Mouse (Mus musculus): Measurements from ENCODE around the gene Lypd6b. TPM values are rescaled to one million over a fixed set of nuclear protein-coding genes. Genes with fewer than 3 reads are reported as not detected.

The Lypd6b gene
- polyA plus RNA-seq, 1 experiment from 2014 or later, result 7.9 TPM

GRCm38 (mm10) chr2:49775735-49776134 lies 11.8 kb upstream of the Lypd6b start:
- H3K27ac ChIP-seq (replicated peaks; ENCODE audit: low read depth, low read length), result no peak overlapping the region
- no peaks in the 10 kb centered on the region for H3K36me3 ChIP-seq (ENCODE audit: control insufficient read depth, insufficient read depth, low read length)
- no peak overlapping the region for H3K4me2 ChIP-seq (ENCODE audit: low read depth, low read length)
- no peak overlapping the region for H3K4me3 ChIP-seq (ENCODE audit: low read depth, low read length)
- peaks cover 6% of the 10 kb centered on the region; the same call in 1 of the 2 replicates for H3K4me1 ChIP-seq (ENCODE audit: control insufficient read depth, insufficient read depth, low read length)
- H3K27me3 ChIP-seq (replicated peaks; ENCODE audit: control insufficient read depth, insufficient read depth, low read length), result no peaks in the 10 kb centered on the region
- no peak for ATAC-seq (ENCODE audit: low read depth)
- DNase-seq (ENCODE audit: low spot score), result no peak
- H3K9me3 ChIP-seq (ENCODE audit: control insufficient read depth, low read length), result no peaks in the 10 kb centered on the region
- no peak overlapping the region for H3K9ac ChIP-seq (ENCODE audit: low read depth, low read length)

GRCm38 (mm10) chr2:49776407-49776806 lies 11.1 kb upstream of the Lypd6b start:
- ATAC-seq (ENCODE audit: low read depth) (no peak), DNase-seq (ENCODE audit: low spot score) (no peak)
- no peaks in the 10 kb centered on the region for H3K9me3 ChIP-seq (ENCODE audit: control insufficient read depth, low read length)
- H3K4me2 ChIP-seq (ENCODE audit: low read depth, low read length), result no peak overlapping the region
- H3K36me3 ChIP-seq (ENCODE audit: control insufficient read depth, insufficient read depth, low read length), result no peaks in the 10 kb centered on the region
- H3K27ac ChIP-seq (replicated peaks; ENCODE audit: low read depth, low read length), result no peak overlapping the region
- no peaks in the 10 kb centered on the region for H3K27me3 ChIP-seq (replicated peaks; ENCODE audit: control insufficient read depth, insufficient read depth, low read length)
- H3K9ac ChIP-seq (ENCODE audit: low read depth, low read length), result no peak overlapping the region
- peaks cover 6% of the 10 kb centered on the region; the same call in 1 of the 2 replicates for H3K4me1 ChIP-seq (ENCODE audit: control insufficient read depth, insufficient read depth, low read length)
- WGBS, result 84% methylated on average over 4 of the region's 4 CpGs
- no peak overlapping the region for H3K4me3 ChIP-seq (ENCODE audit: low read depth, low read length)

- Histone ChIP-seq H3K4me1 (ENCODE audit: control insufficient read depth, insufficient read depth, low read length) (peaks cover 4% of the 10 kb centered on the region; the same call in 1 of the 2 replicates), H3K4me2 (ENCODE audit: low read depth, low read length) (peak overlapping the region; percentile 99), H3K9me3 (ENCODE audit: control insufficient read depth, low read length) (no peaks in the 10 kb centered on the region), H3K36me3 (ENCODE audit: control insufficient read depth, insufficient read depth, low read length) (no peaks in the 10 kb centered on the region), H3K4me3 (ENCODE audit: low read depth, low read length) (peak overlapping the region; percentile 69), H3K27ac (replicated peaks; ENCODE audit: low read depth, low read length) (no peak overlapping the region), H3K27me3 (replicated peaks; ENCODE audit: control insufficient read depth, insufficient read depth, low read length) (peaks cover 19% of the 10 kb centered on the region), H3K9ac (ENCODE audit: low read depth, low read length) (peak overlapping the region; percentile 75)
- ATAC-seq (ENCODE audit: low read depth) (no peak; the same call in 1 of the 2 replicates), DNase-seq (ENCODE audit: low spot score) (no peak)
- 2% methylated on average over 12 of the region's 14 CpGs for WGBS
These were observed 547 bp downstream of the Lypd6b start for GRCm38 (mm10) chr2:49788051-49788418.

- no peaks in the 10 kb centered on the region for H3K9me3 ChIP-seq (ENCODE audit: control insufficient read depth, low read length)
- H3K9ac ChIP-seq (ENCODE audit: low read depth, low read length), result no peak overlapping the region
- no peak for DNase-seq (ENCODE audit: low spot score)
- H3K4me2 ChIP-seq (ENCODE audit: low read depth, low read length), result peak overlapping the region; percentile 99
- 23% methylated on average over 2 of the region's 3 CpGs for WGBS
- no peaks in the 10 kb centered on the region for H3K36me3 ChIP-seq (ENCODE audit: control insufficient read depth, insufficient read depth, low read length)
- H3K4me1 ChIP-seq (ENCODE audit: control insufficient read depth, insufficient read depth, low read length), result peaks cover 6% of the 10 kb centered on the region; the same call in 1 of the 2 replicates
- peaks cover 19% of the 10 kb centered on the region for H3K27me3 ChIP-seq (replicated peaks; ENCODE audit: control insufficient read depth, insufficient read depth, low read length)
- ATAC-seq (ENCODE audit: low read depth), result no peak
- H3K27ac ChIP-seq (replicated peaks; ENCODE audit: low read depth, low read length), result no peak overlapping the region
- H3K4me3 ChIP-seq (ENCODE audit: low read depth, low read length), result no peak overlapping the region
These were observed 1.2 kb downstream of the Lypd6b start for GRCm38 (mm10) chr2:49788643-49789042.

- no peak overlapping the region for H3K4me3 ChIP-seq (ENCODE audit: low read depth, low read length)
- no peaks in the 10 kb centered on the region for H3K9me3 ChIP-seq (ENCODE audit: control insufficient read depth, low read length)
- ATAC-seq (ENCODE audit: low read depth) (no peak), DNase-seq (ENCODE audit: low spot score) (no peak)
- no peak overlapping the region for H3K9ac ChIP-seq (ENCODE audit: low read depth, low read length)
- WGBS, result 73% methylated on average over 6 of the region's 6 CpGs
- no peak overlapping the region for H3K4me2 ChIP-seq (ENCODE audit: low read depth, low read length)
- no peak overlapping the region for H3K27ac ChIP-seq (replicated peaks; ENCODE audit: low read depth, low read length)
- peaks cover 19% of the 10 kb centered on the region for H3K27me3 ChIP-seq (replicated peaks; ENCODE audit: control insufficient read depth, insufficient read depth, low read length)
- H3K4me1 ChIP-seq (ENCODE audit: control insufficient read depth, insufficient read depth, low read length), result peaks cover 6% of the 10 kb centered on the region; the same call in 1 of the 2 replicates
- no peaks in the 10 kb centered on the region for H3K36me3 ChIP-seq (ENCODE audit: control insufficient read depth, insufficient read depth, low read length)
These were observed 1.6 kb downstream of the Lypd6b start for GRCm38 (mm10) chr2:49789078-49789477.

GRCm38 (mm10) chr2:49789504-49789903 lies 2.0 kb downstream of the Lypd6b start:
- H3K9me3 ChIP-seq (ENCODE audit: control insufficient read depth, low read length), result no peaks in the 10 kb centered on the region
- H3K4me3 ChIP-seq (ENCODE audit: low read depth, low read length), result no peak overlapping the region
- H3K9ac ChIP-seq (ENCODE audit: low read depth, low read length), result no peak overlapping the region
- H3K27me3 ChIP-seq (replicated peaks; ENCODE audit: control insufficient read depth, insufficient read depth, low read length), result peaks cover 19% of the 10 kb centered on the region
- H3K27ac ChIP-seq (replicated peaks; ENCODE audit: low read depth, low read length), result no peak overlapping the region
- DNase-seq (ENCODE audit: low spot score), result no peak
- H3K4me2 ChIP-seq (ENCODE audit: low read depth, low read length), result no peak overlapping the region
- no peak for ATAC-seq (ENCODE audit: low read depth)
- WGBS, result 82% methylated on average over 5 of the region's 5 CpGs
- H3K4me1 ChIP-seq (ENCODE audit: control insufficient read depth, insufficient read depth, low read length), result peaks cover 6% of the 10 kb centered on the region; the same call in 1 of the 2 replicates
- H3K36me3 ChIP-seq (ENCODE audit: control insufficient read depth, insufficient read depth, low read length), result no peaks in the 10 kb centered on the region

- Histone ChIP-seq H3K9me3 (ENCODE audit: control insufficient read depth, low read length) (no peaks in the 10 kb centered on the region), H3K4me3 (ENCODE audit: low read depth, low read length) (no peak overlapping the region), H3K4me1 (ENCODE audit: control insufficient read depth, insufficient read depth, low read length) (peaks cover 3% of the 10 kb centered on the region; the same call in 1 of the 2 replicates), H3K36me3 (ENCODE audit: control insufficient read depth, insufficient read depth, low read length) (no peaks in the 10 kb centered on the region), H3K4me2 (ENCODE audit: low read depth, low read length) (no peak overlapping the region), H3K27me3 (replicated peaks; ENCODE audit: control insufficient read depth, insufficient read depth, low read length) (no peaks in the 10 kb centered on the region), H3K9ac (ENCODE audit: low read depth, low read length) (no peak overlapping the region), H3K27ac (replicated peaks; ENCODE audit: low read depth, low read length) (no peak overlapping the region)
- DNase-seq (ENCODE audit: low spot score) (no peak), ATAC-seq (ENCODE audit: low read depth) (no peak)
- 68% methylated on average over 14 of the region's 14 CpGs for WGBS
These were observed 10.1 kb downstream of the Lypd6b start for GRCm38 (mm10) chr2:49797444-49798143.

GRCm38 (mm10) chr2:49804448-49804847 lies 17.0 kb downstream of the Lypd6b start:
- Histone ChIP-seq H3K9ac (ENCODE audit: low read depth, low read length) (no peak overlapping the region), H3K36me3 (ENCODE audit: control insufficient read depth, insufficient read depth, low read length) (no peaks in the 10 kb centered on the region), H3K4me1 (ENCODE audit: control insufficient read depth, insufficient read depth, low read length) (no peaks in the 10 kb centered on the region), H3K9me3 (ENCODE audit: control insufficient read depth, low read length) (0 out of 2 replicates have a peak, but pooled peaks cover 4% of the 10 kb centered on the region), H3K4me3 (ENCODE audit: low read depth, low read length) (no peak overlapping the region), H3K4me2 (ENCODE audit: low read depth, low read length) (no peak overlapping the region), H3K27ac (replicated peaks; ENCODE audit: low read depth, low read length) (no peak overlapping the region), H3K27me3 (replicated peaks; ENCODE audit: control insufficient read depth, insufficient read depth, low read length) (no peaks in the 10 kb centered on the region)
- WGBS, result 74% methylated on average over 8 of the region's 8 CpGs
- DNase-seq (ENCODE audit: low spot score) (no peak), ATAC-seq (ENCODE audit: low read depth) (no peak)
